Mouse (Mus musculus) adrenal gland, postnatal 4 days (tissue): ENCODE measurements at regions not wholly inside any gene's neighbourhood (a gene's known extent, or its start where the extent isn't known, plus 50 kb on each side); places are given as distances from the start of the nearest gene placed in this dataset.
A peak's percentile ranks its signal among the peaks of the same experiment; 100 is the strongest.

Experiments used
- DNase-seq, 2 experiments: peaks; one replicate each; pipeline ENCODE4 v3.0.0; 2021 to 2022; ENCODE audit warnings: low spot score in 2 of 2, mixed read lengths in 2 of 2

- DNase-seq, result no peak
These were observed 71.9 kb upstream of the Zfp217 start for GRCm38 (mm10) chr2:170219611-170220401.

DNA sequence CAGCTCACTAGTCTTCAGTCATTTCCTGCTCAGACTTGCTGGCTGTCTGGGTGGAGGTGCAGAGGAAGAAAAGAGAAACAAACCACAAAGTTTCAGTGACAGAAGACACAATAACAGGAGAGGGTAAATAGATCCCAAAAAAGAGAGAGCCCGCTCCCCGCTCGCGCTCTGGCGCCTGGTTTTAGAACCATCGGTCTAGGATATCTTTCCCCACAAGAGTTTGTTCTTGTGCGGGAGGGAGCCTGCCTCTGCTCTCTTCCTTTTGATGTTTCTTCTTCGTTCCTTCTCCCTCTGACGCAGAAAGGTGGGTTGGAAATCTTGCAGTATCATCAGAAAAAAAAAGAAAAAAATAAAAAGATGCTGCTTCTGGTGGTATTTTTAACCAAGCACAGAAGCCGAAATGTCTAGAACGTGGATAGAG is 71.3 kb upstream of the Zfp217 start:
- DNase-seq, result no peak

GRCm38 (mm10) chr2:170218230-170219044 is 70.5 kb upstream of the Zfp217 start:
- peak; percentile 41 to 50 for DNase-seq

GRCm38 (mm10) chr2:170216311-170216710 is 68.4 kb upstream of the Zfp217 start:
- no peak for DNase-seq

GRCm38 (mm10) chr2:170209121-170209520 is 61.2 kb upstream of the Zfp217 start:
- DNase-seq, result peak in 1 of 2 experiments; percentile 74

DNA sequence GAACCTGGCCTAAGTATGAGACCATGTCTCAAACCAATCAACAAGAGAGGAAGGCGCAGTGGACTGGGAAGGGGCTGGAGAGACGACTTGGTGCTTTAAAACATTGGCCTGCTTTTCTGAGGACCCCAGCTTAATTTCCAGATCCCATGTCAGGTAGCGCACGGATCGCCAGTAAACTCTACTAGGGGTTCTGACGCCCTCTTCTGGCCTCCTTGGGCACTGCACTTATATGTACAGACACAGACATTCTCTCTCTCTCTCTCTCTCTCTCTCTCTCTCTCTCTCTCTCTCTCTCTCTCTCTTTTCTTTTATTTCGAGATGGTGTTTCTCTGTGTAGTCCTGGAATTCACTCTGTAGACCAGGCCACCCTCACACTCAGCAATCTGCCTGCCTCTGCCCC is 60.0 kb upstream of the Zfp217 start:
- DNase-seq, result no peak

GRCm38 (mm10) chr2:170207395-170207794 is 59.5 kb upstream of the Zfp217 start:
- DNase-seq, result no peak

DNA sequence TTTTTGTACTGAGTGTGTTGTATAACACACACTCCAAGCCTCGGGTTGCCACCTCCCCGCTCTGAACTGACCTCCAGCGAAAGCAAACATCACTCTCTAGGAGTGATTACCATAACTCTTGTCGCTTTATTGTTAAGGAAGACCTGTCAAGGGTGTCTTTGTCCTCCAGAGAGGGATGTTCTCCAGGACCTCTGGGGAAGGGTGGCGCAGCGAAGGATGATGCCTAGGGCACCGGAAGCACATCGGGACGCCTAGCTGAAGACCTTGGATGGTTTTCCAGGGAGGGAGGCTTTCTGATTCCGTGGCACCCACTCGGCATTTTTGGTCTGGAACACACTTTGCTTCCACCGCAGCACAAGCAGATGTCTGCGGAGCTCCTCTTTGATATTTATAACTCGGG is 59.0 kb upstream of the Zfp217 start:
- DNase-seq, result no peak

DNA sequence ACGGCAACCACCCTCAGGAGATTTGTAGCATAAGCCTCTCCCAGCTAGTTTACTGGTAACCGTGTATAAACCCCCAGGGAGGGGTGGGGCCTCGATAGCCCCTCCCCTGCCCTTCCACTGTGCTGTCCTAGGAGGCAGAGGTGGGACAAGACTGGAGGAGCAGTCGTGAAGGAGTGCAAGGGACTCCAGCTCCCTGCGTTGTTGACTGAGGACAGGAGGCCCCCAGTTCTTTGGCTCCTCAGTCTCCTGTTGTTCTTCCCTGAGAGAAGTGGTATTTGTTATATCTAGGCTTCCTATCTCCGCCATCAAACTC is 58.5 kb upstream of the Zfp217 start:
- no peak for DNase-seq

DNA sequence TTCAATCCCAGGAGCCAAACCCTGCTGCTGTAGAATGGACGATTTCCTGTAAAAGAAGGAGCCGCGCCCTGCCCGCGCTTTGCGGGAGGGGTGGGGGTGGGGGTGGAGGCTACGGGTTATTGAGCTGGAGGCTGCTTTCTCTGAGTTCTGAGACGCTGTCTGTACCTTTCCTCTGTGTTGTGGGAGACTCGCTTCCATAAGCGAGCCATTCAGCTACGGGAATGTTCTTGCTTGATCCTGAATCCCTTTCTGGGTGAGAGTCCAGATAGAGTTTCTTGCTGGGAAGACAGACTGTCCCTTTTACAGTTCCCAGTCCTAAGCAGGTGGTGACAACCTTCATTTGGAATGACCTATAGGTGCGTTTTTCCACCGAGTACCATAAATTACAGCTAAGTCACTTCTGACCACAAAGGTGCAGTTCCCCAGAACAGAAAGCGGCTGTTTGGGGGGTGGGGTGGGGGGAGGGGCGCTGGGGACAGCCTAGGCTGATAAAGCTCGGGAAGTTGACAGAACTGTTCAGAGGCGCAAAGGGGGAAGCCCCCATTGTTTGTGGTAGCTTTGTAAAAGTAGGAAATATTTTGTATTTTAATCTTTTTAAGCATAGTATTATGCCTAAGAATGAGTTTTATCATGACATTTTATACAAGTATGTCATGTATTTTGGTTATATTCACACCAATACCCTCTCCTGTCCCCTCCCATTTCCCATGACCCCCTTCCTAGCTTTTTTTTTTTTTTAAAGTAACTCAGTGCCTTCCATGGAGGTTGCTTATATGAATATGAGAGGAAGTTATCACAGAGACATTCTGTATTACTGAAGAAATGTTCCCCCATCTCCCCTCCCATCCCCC is 57.9 kb upstream of the Zfp217 start:
- DNase-seq, result no peak

DNA sequence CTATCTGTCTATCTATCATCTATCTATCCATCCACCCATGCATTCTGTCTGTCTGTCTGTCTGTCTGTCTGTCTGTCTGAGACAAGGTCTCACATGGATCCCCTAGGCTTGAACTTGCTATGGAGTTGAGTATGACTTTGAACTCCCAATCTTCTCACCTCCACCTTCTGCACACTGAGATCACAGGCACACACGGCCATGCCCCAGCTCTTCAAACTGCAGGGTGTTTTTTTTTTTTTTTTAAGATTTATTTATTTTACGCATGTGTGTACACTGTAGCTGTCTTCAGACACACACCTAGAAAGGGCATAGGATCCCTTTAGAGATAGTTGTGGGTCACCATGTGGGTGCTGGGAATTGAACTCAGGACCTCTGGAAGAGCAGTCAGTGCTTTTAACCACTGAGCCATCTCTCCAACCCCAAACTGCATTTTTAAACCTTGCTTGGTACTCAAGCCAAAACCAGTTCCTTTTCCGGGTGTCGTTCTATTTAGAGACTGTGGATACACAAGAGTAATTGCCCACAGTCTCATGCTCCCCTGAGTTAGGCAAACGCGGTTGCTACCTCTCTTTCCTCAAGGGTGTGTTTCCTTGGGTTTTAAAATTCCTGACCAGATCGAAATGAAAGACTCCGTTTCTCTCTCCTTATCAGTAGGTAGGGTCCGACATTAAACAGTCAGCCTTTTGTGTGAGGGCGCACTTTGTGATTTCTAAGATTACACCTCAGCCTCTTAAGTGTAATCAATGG is 57.0 kb upstream of the Zfp217 start:
- no peak for DNase-seq

- DNase-seq, result no peak
These were observed 55.6 kb upstream of the Zfp217 start for GRCm38 (mm10) chr2:170203496-170203895.

- DNase-seq, result no peak
These were observed 54.0 kb upstream of the Zfp217 start for GRCm38 (mm10) chr2:170201816-170202371.
